Mouse (Mus musculus): ENCODE results near the gene Unc13a. TPM values are rescaled to one million over a fixed set of nuclear protein-coding genes. Genes with fewer than 3 reads are reported as not detected.
A peak's percentile ranks its signal among the peaks of the same experiment; 100 is the strongest.

The Unc13a gene
- polyA plus RNA-seq, 1 experiment: 6.3 TPM

- H3K9ac ChIP-seq (ENCODE audit: low read depth, poor library complexity, severe bottlenecking): peak overlapping the region; percentile 4; the same call in 1 of the 2 replicates
Measured at GRCm38 (mm10) chr8:71685573-71685972, 14.0 kb upstream of the Unc13a start.

GRCm38 (mm10) chr8:71684701-71685100, 13.1 kb upstream of the Unc13a start:
- TF ChIP-seq EP300 (IDR thresholded peaks at IDR 0.05; ENCODE audit: insufficient read depth, low read depth, low read length) (no peak), POLR2A (IDR thresholded peaks at IDR 0.05; ENCODE audit: insufficient read depth, low read length) (no peak), CTCF (IDR thresholded peaks at IDR 0.05; ENCODE audit: low read depth, low read length) (no peak)
- Histone ChIP-seq H3K36me3 (ENCODE audit: control insufficient read depth, insufficient read depth, low read length, poor library complexity, severe bottlenecking) (no peaks in the 10 kb centered on the region), H3K27ac (ENCODE audit: insufficient read depth, low read length) (no peak overlapping the region), H3K9ac (ENCODE audit: low read depth, poor library complexity, severe bottlenecking) (0 out of 2 replicates have a peak overlapping the region, but pooled peaks have one; percentile 4), H3K27me3 (ENCODE audit: control insufficient read depth, insufficient read depth, low read length, poor library complexity, severe bottlenecking) (no peaks in the 10 kb centered on the region), H3K9me3 (replicated peaks; ENCODE audit: control insufficient read depth, insufficient read depth, low read length, poor library complexity, severe bottlenecking) (no peaks in the 10 kb centered on the region), H3K4me1 (ENCODE audit: control insufficient read depth, insufficient read depth, low read length) (peaks cover 12% of the 10 kb centered on the region), H3K4me3 (ENCODE audit: low read depth, low read length) (no peak overlapping the region)

More at GRCm38 (mm10) chr8:71685573-71685972, 14.0 kb upstream of the Unc13a start:
- no peaks in the 10 kb centered on the region for H3K36me3 ChIP-seq (ENCODE audit: control insufficient read depth, insufficient read depth, low read length, poor library complexity, severe bottlenecking)
- TF ChIP-seq EP300 (IDR thresholded peaks at IDR 0.05; ENCODE audit: insufficient read depth, low read depth, low read length): peak; percentile 16; the same call in 1 of the 2 replicates
- TF ChIP-seq CTCF (IDR thresholded peaks at IDR 0.05; ENCODE audit: low read depth, low read length): peak; percentile 74
- TF ChIP-seq POLR2A (IDR thresholded peaks at IDR 0.05; ENCODE audit: insufficient read depth, low read length): no peak
- H3K27ac ChIP-seq (ENCODE audit: insufficient read depth, low read length): no peak overlapping the region
- H3K4me1 ChIP-seq (ENCODE audit: control insufficient read depth, insufficient read depth, low read length): peaks cover 12% of the 10 kb centered on the region
- no peaks in the 10 kb centered on the region for H3K9me3 ChIP-seq (replicated peaks; ENCODE audit: control insufficient read depth, insufficient read depth, low read length, poor library complexity, severe bottlenecking)
- no peaks in the 10 kb centered on the region for H3K27me3 ChIP-seq (ENCODE audit: control insufficient read depth, insufficient read depth, low read length, poor library complexity, severe bottlenecking)
- peak overlapping the region; percentile 33 for H3K4me3 ChIP-seq (ENCODE audit: low read depth, low read length)

DNA sequence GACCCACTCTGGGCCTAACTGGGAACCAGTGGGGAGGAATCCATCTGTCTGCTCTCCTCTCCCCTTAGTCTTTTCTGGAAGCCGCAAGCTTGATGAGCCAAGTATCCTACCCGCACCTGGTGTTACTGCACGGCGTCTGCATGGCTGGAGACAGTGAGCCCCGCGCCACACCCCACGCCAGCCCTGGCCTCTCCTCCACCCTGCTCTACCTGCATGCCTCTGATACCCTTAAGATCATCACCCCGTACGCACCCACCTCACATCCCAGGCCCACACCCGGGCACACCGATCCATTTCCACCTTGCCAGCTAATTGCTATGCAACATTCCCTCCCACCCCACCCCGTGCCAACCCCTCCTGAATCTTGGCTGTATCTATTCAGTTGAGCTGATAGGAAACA, 11.3 kb upstream of the Unc13a start:
- H3K9me3 ChIP-seq (replicated peaks; ENCODE audit: control insufficient read depth, insufficient read depth, low read length, poor library complexity, severe bottlenecking): no peaks in the 10 kb centered on the region
- H3K36me3 ChIP-seq (ENCODE audit: control insufficient read depth, insufficient read depth, low read length, poor library complexity, severe bottlenecking): no peaks in the 10 kb centered on the region
- no peak overlapping the region for H3K4me3 ChIP-seq (ENCODE audit: low read depth, low read length)
- no peaks in the 10 kb centered on the region for H3K27me3 ChIP-seq (ENCODE audit: control insufficient read depth, insufficient read depth, low read length, poor library complexity, severe bottlenecking)
- no peak overlapping the region for H3K27ac ChIP-seq (ENCODE audit: insufficient read depth, low read length)
- H3K9ac ChIP-seq (ENCODE audit: low read depth, poor library complexity, severe bottlenecking): no peak overlapping the region
- TF ChIP-seq EP300 (IDR thresholded peaks at IDR 0.05; ENCODE audit: insufficient read depth, low read depth, low read length) (no peak), POLR2A (IDR thresholded peaks at IDR 0.05; ENCODE audit: insufficient read depth, low read length) (no peak), CTCF (IDR thresholded peaks at IDR 0.05; ENCODE audit: low read depth, low read length) (no peak)
- peaks cover 9% of the 10 kb centered on the region for H3K4me1 ChIP-seq (ENCODE audit: control insufficient read depth, insufficient read depth, low read length)

DNA sequence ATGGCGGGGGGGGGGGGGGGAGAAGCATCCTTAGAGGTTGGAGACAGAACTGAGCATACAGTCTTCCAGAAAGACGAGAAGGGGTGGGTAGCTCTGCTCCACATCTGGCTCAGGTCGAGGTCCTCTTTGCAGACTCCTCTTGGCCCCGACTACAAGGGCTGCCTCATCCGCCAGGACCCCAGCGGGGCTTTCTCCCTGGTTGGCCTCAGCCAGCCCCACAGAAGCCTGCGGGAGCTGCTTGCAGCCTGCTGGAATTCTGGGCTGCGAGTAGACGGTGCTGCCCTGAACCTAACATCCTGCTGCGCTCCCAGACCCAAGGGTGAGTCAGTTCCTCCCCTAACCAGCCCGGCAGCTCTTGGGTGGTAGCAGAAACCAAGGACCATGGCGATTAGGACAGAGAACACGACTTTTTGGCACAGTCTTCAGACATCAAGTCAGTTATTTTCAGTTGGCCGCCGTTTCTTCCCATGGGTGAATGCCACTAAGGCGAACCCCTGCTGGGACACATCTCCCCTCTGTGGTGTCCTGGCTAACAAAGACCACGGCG, 9.9 kb upstream of the Unc13a start:
- no peak overlapping the region for H3K27ac ChIP-seq (ENCODE audit: insufficient read depth, low read length)
- TF ChIP-seq EP300 (IDR thresholded peaks at IDR 0.05; ENCODE audit: insufficient read depth, low read depth, low read length) (no peak), POLR2A (IDR thresholded peaks at IDR 0.05; ENCODE audit: insufficient read depth, low read length) (no peak), CTCF (IDR thresholded peaks at IDR 0.05; ENCODE audit: low read depth, low read length) (no peak)
- H3K36me3 ChIP-seq (ENCODE audit: control insufficient read depth, insufficient read depth, low read length, poor library complexity, severe bottlenecking): no peaks in the 10 kb centered on the region
- no peaks in the 10 kb centered on the region for H3K9me3 ChIP-seq (replicated peaks; ENCODE audit: control insufficient read depth, insufficient read depth, low read length, poor library complexity, severe bottlenecking)
- H3K27me3 ChIP-seq (ENCODE audit: control insufficient read depth, insufficient read depth, low read length, poor library complexity, severe bottlenecking): no peaks in the 10 kb centered on the region
- peaks cover 4% of the 10 kb centered on the region for H3K4me1 ChIP-seq (ENCODE audit: control insufficient read depth, insufficient read depth, low read length)
- no peak overlapping the region for H3K9ac ChIP-seq (ENCODE audit: low read depth, poor library complexity, severe bottlenecking)
- H3K4me3 ChIP-seq (ENCODE audit: low read depth, low read length): no peak overlapping the region

DNA sequence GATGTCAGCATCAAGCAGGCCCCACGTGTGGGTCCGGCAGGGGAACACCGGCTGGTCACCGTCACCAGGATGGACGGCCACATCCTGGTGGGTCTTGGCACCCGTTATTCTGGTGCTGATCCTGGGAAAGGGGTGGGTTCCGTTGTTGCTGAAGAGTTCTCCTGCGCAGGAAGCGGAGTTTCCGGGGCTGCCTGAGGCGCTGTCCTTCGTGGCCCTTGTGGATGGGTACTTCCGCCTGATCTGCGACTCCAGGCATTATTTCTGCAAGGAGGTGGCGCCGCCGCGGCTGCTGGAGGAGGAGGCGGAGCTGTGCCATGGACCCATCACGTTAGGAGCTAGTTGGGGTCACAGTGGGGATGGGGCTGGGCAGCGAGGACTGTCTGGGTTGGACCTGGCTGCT, 8.9 kb upstream of the Unc13a start:
- Histone ChIP-seq H3K4me1 (ENCODE audit: control insufficient read depth, insufficient read depth, low read length) (peaks cover 4% of the 10 kb centered on the region), H3K9me3 (replicated peaks; ENCODE audit: control insufficient read depth, insufficient read depth, low read length, poor library complexity, severe bottlenecking) (no peaks in the 10 kb centered on the region), H3K27ac (ENCODE audit: insufficient read depth, low read length) (no peak overlapping the region), H3K27me3 (ENCODE audit: control insufficient read depth, insufficient read depth, low read length, poor library complexity, severe bottlenecking) (no peaks in the 10 kb centered on the region), H3K4me3 (ENCODE audit: low read depth, low read length) (peak overlapping the region; percentile 15), H3K9ac (ENCODE audit: low read depth, poor library complexity, severe bottlenecking) (0 out of 2 replicates have a peak overlapping the region, but pooled peaks have one; percentile 1), H3K36me3 (ENCODE audit: control insufficient read depth, insufficient read depth, low read length, poor library complexity, severe bottlenecking) (no peaks in the 10 kb centered on the region)
- TF ChIP-seq EP300 (IDR thresholded peaks at IDR 0.05; ENCODE audit: insufficient read depth, low read depth, low read length) (no peak), POLR2A (IDR thresholded peaks at IDR 0.05; ENCODE audit: insufficient read depth, low read length) (no peak), CTCF (IDR thresholded peaks at IDR 0.05; ENCODE audit: low read depth, low read length) (no peak)

GRCm38 (mm10) chr8:71679550-71680168, 8.1 kb upstream of the Unc13a start:
- Histone ChIP-seq H3K4me1 (ENCODE audit: control insufficient read depth, insufficient read depth, low read length) (peaks cover 7% of the 10 kb centered on the region), H3K9me3 (replicated peaks; ENCODE audit: control insufficient read depth, insufficient read depth, low read length, poor library complexity, severe bottlenecking) (no peaks in the 10 kb centered on the region), H3K36me3 (ENCODE audit: control insufficient read depth, insufficient read depth, low read length, poor library complexity, severe bottlenecking) (no peaks in the 10 kb centered on the region), H3K27me3 (ENCODE audit: control insufficient read depth, insufficient read depth, low read length, poor library complexity, severe bottlenecking) (no peaks in the 10 kb centered on the region), H3K4me3 (ENCODE audit: low read depth, low read length) (peak overlapping the region; percentile 55), H3K27ac (ENCODE audit: insufficient read depth, low read length) (no peak overlapping the region), H3K9ac (ENCODE audit: low read depth, poor library complexity, severe bottlenecking) (peak overlapping the region; percentile 71)
- TF ChIP-seq CTCF (IDR thresholded peaks at IDR 0.05; ENCODE audit: low read depth, low read length) (no peak), POLR2A (IDR thresholded peaks at IDR 0.05; ENCODE audit: insufficient read depth, low read length) (no peak), EP300 (IDR thresholded peaks at IDR 0.05; ENCODE audit: insufficient read depth, low read depth, low read length) (0 out of 2 replicates have a peak, but pooled peaks have one; percentile 30)
